Mouse (Mus musculus) heart, postnatal 0 days (tissue): ENCODE results near the gene Wdr25. TPM values are rescaled to one million over a fixed set of nuclear protein-coding genes. Genes with fewer than 3 reads are reported as not detected.

Experiments used
- ATAC-seq: fragments of 200-750 bp; cut with Nextera tagmentation; 2 replicates; pipeline ENCODE4 v1.8.0; 2017; ENCODE audit warnings: low read depth, moderate number of reproducible peaks, moderate library complexity; ENCODE audit not compliant: insufficient read depth
- DNase-seq: peaks from one replicate; pipeline ENCODE4 v3.0.0-alpha.2; 2016; ENCODE audit warnings: low spot score
- H3K27ac ChIP-seq: fragments of 300-500 bp; sonication (generic); 2 replicates; pipeline ENCODE4 v1.5.1; 2014; ENCODE audit warnings: low read depth, mild to moderate bottlenecking
- H3K27me3 ChIP-seq: fragments of 300-500 bp; sonication (generic); 2 replicates; pipeline ENCODE4 v1.6.1; 2014; ENCODE audit warnings: low read length, mixed read lengths; ENCODE audit not compliant: control insufficient read depth, insufficient read depth
- H3K36me3 ChIP-seq: fragments of 300-500 bp; sonication (generic); replicated peaks from 2 replicates; pipeline ENCODE4 v1.6.1; 2014; ENCODE audit warnings: low read length, mixed read lengths; ENCODE audit not compliant: control insufficient read depth, insufficient read depth
- H3K4me1 ChIP-seq: fragments of 300-500 bp; sonication (generic); 2 replicates; pipeline ENCODE4 v1.6.1; 2014; ENCODE audit warnings: antibody characterized with exemption; ENCODE audit not compliant: control insufficient read depth, insufficient read depth
- H3K4me2 ChIP-seq: fragments of 300-500 bp; sonication (generic); 2 replicates; pipeline ENCODE4 v1.6.1; 2014; ENCODE audit warnings: low read depth, mild to moderate bottlenecking, low read length, moderate library complexity
- H3K4me3 ChIP-seq: fragments of 300-500 bp; sonication (generic); 2 replicates; pipeline ENCODE4 v1.5.1; 2014; ENCODE audit warnings: low read depth, low read length
- H3K9ac ChIP-seq: fragments of 300-500 bp; sonication (generic); replicated peaks from 2 replicates; pipeline ENCODE4 v1.6.1; 2014; ENCODE audit warnings: low read depth, low read length, mixed read lengths
- H3K9me3 ChIP-seq: fragments of 300-500 bp; sonication (generic); replicated peaks from 2 replicates; pipeline ENCODE4 v1.6.1; 2016; ENCODE audit warnings: low read length; ENCODE audit not compliant: control insufficient read depth
- CTCF ChIP-seq: IDR thresholded peaks from 2 replicates; pipeline ENCODE4 v1.5.1; 2016; ENCODE audit warnings: antibody characterized with exemption, control low read depth, low read depth
- EP300 ChIP-seq: IDR thresholded peaks from 2 replicates; pipeline ENCODE4 v1.6.1; 2016; ENCODE audit warnings: antibody characterized with exemption, low read depth
- WGBS: fragments of 180-500 bp; shearing (Covaris S2); extraction: QIAGEN DNeasy Blood & Tissue Kit; methylation state at CpG from one replicate; pipeline ENCODE4 v1.1.7; 2014; 5-methylcytosine and 5-hydroxymethylcytosine counted together
- polyA plus RNA-seq: library from polyadenylated mRNA; unstranded; fragments of >200 nt; fragmentation: Nextera tagmentation; extraction: Ambion mirVana; gene quantifications from 2 replicates; pipeline ENCODE4 v1.2.1, GENCODE M21; 2015
- total RNA-seq: library from RNA; depleted of rRNA; stranded (reverse); fragments of >200 nt; gene quantifications from 2 replicates; pipeline ENCODE4 v1.2.3, GENCODE M21; 2014; ENCODE audit warnings: low replicate concordance

Gene Wdr25
- total and polyA plus RNA-seq, 2 experiments from 2014 or later, result 3.5 to 3.9 TPM

GRCm38 (mm10) chr12:108959639-108960219, 66.3 kb downstream of the Wdr25 start:
- H3K4me2 ChIP-seq, result peak overlapping the region; percentile 29; the same call in 1 of the 2 replicates
- no peaks in the 10 kb centered on the region for H3K36me3 ChIP-seq
- WGBS, result 43% methylated on average over 12 of the region's 12 CpGs
- H3K4me3 ChIP-seq, result no peak overlapping the region
- ATAC-seq (peak; percentile 18; the same call in 1 of the 2 replicates), DNase-seq (no peak)
- no peaks in the 10 kb centered on the region for H3K27me3 ChIP-seq
- TF ChIP-seq CTCF (no peak), EP300 (no peak)
- peak overlapping the region; percentile 61 for H3K27ac ChIP-seq
- no peak overlapping the region for H3K9ac ChIP-seq
- H3K9me3 ChIP-seq, result no peaks in the 10 kb centered on the region
- H3K4me1 ChIP-seq, result peaks cover 20% of the 10 kb centered on the region

GRCm38 (mm10) chr12:108960225-108960624, 66.8 kb downstream of the Wdr25 start:
- Histone ChIP-seq H3K27me3 (no peaks in the 10 kb centered on the region), H3K4me2 (no peak overlapping the region; the same call in 1 of the 2 replicates), H3K9me3 (no peaks in the 10 kb centered on the region), H3K9ac (no peak overlapping the region), H3K36me3 (no peaks in the 10 kb centered on the region), H3K4me3 (no peak overlapping the region), H3K4me1 (peaks cover 20% of the 10 kb centered on the region), H3K27ac (peak overlapping the region; percentile 61)
- ATAC-seq (peak; percentile 93), DNase-seq (peak; percentile 76)
- no peak; the same call in 1 of the 2 replicates for TF ChIP-seq CTCF
- peak; percentile 38; the same call in 1 of the 2 replicates for TF ChIP-seq EP300
- whole genome bisulfite sequencing, result 24% methylated on average over 10 of the region's 10 CpGs

GRCm38 (mm10) chr12:108967631-108968030, 74.2 kb downstream of the Wdr25 start:
- no peak for DNase-seq
- Histone ChIP-seq H3K4me2 (no peak overlapping the region), H3K9me3 (no peaks in the 10 kb centered on the region), H3K27me3 (no peaks in the 10 kb centered on the region), H3K36me3 (no peaks in the 10 kb centered on the region), H3K4me3 (no peak overlapping the region), H3K27ac (no peak overlapping the region), H3K9ac (no peak overlapping the region), H3K4me1 (no peaks in the 10 kb centered on the region)
- no peak for ATAC-seq
- 73% methylated on average over 4 of the region's 4 CpGs for WGBS
- TF ChIP-seq CTCF (no peak), EP300 (no peak)

GRCm38 (mm10) chr12:108968031-108968430, 74.6 kb downstream of the Wdr25 start:
- 78% methylated on average over 10 of the region's 10 CpGs for WGBS
- ATAC-seq, result no peak

GRCm38 (mm10) chr12:108971446-108971845, 78.0 kb downstream of the Wdr25 start:
- no peaks in the 10 kb centered on the region for H3K4me1 ChIP-seq
- WGBS, result 82% methylated on average over 9 of the region's 9 CpGs
- no peak for ATAC-seq
- H3K36me3 ChIP-seq, result no peaks in the 10 kb centered on the region
- H3K9ac ChIP-seq, result no peak overlapping the region
- H3K27ac ChIP-seq, result no peak overlapping the region
- H3K4me3 ChIP-seq, result no peak overlapping the region
- no peak overlapping the region for H3K4me2 ChIP-seq
- DNase-seq, result no peak
- H3K27me3 ChIP-seq, result no peaks in the 10 kb centered on the region
- TF ChIP-seq EP300 (no peak), CTCF (no peak)
- no peaks in the 10 kb centered on the region for H3K9me3 ChIP-seq

More at GRCm38 (mm10) chr12:108968031-108968430, 74.6 kb downstream of the Wdr25 start:
- Histone ChIP-seq H3K36me3 (no peaks in the 10 kb centered on the region), H3K4me2 (no peak overlapping the region), H3K27ac (no peak overlapping the region), H3K4me1 (no peaks in the 10 kb centered on the region), H3K9me3 (no peaks in the 10 kb centered on the region), H3K27me3 (no peaks in the 10 kb centered on the region), H3K9ac (no peak overlapping the region), H3K4me3 (no peak overlapping the region)
- no peak for DNase-seq
- no peak for TF ChIP-seq EP300
- TF ChIP-seq CTCF, result no peak

GRCm38 (mm10) chr12:108972234-108972633, 78.8 kb downstream of the Wdr25 start:
- H3K4me3 ChIP-seq, result no peak overlapping the region
- WGBS, result 76% methylated on average over 14 of the region's 14 CpGs
- H3K36me3 ChIP-seq, result no peaks in the 10 kb centered on the region
- DNase-seq (no peak), ATAC-seq (no peak)
- H3K9me3 ChIP-seq, result no peaks in the 10 kb centered on the region
- no peak overlapping the region for H3K9ac ChIP-seq
- H3K4me2 ChIP-seq, result no peak overlapping the region
- no peak for TF ChIP-seq EP300
- H3K27me3 ChIP-seq, result no peaks in the 10 kb centered on the region
- no peak overlapping the region for H3K27ac ChIP-seq
- no peaks in the 10 kb centered on the region for H3K4me1 ChIP-seq
